Mouse (Mus musculus) MEL (cell line): Measurements from ENCODE around the gene H2afv. TPM values are rescaled to one million over a fixed set of nuclear protein-coding genes. Genes with fewer than 3 reads are reported as not detected.

Experiments used
- DNase-seq: peaks from one replicate; pipeline ENCODE4 v3.0.0; 2011; ENCODE audit warnings: low read depth, low spot score
- H3K27ac ChIP-seq: 2 replicates; pipeline ENCODE4 v1.5.1; 2012; ENCODE audit warnings: low read depth, mild to moderate bottlenecking, control low read depth, low read length, moderate library complexity; ENCODE audit not compliant: control insufficient read depth
- H3K27me3 ChIP-seq, 2 experiments: fragments of 150-350 bp in 1 of 2; sonication (generic) in 1 of 2; 2 replicates each; pipeline ENCODE4 v1.6.1; 2012; ENCODE audit warnings: low read length in 2 of 2, mild to moderate bottlenecking in 2 of 2, improper control_type of control experiment in 1 of 2, moderate library complexity in 1 of 2; ENCODE audit not compliant: insufficient read depth in 2 of 2, control insufficient read depth in 1 of 2
- H3K36me3 ChIP-seq, 2 experiments: 2 replicates each; pipeline ENCODE4 v1.6.1; 2012 to 2014; ENCODE audit warnings: low read length in 2 of 2, improper control_type of control experiment in 1 of 2, inconsistent platforms in 1 of 2, mild to moderate bottlenecking in 1 of 2; ENCODE audit not compliant: insufficient read depth in 2 of 2, control insufficient read depth in 1 of 2
- H3K4me1 ChIP-seq, 2 experiments: fragments of 150-350 bp in 1 of 2; sonication (generic) in 1 of 2; 2 replicates each; pipeline ENCODE4 v1.6.1; 2012; ENCODE audit warnings: low read length in 2 of 2, improper control_type of control experiment in 1 of 2, mild to moderate bottlenecking in 1 of 2; ENCODE audit not compliant: insufficient read depth in 2 of 2, control insufficient read depth in 1 of 2
- H3K4me3 ChIP-seq, 2 experiments: fragments of 150-350 bp in 1 of 2; sonication (generic) in 1 of 2; 2 replicates each; pipeline ENCODE4 v1.5.1; 2012; ENCODE audit warnings: low read depth in 2 of 2, low read length in 2 of 2, mild to moderate bottlenecking in 2 of 2, moderate library complexity in 2 of 2, control low read depth in 1 of 2, improper control_type of control experiment in 1 of 2; ENCODE audit not compliant: control insufficient read depth in 1 of 2, insufficient read depth in 1 of 2
- H3K79me2 ChIP-seq: 2 replicates; pipeline ENCODE4 v1.6.1; 2012; ENCODE audit warnings: mild to moderate bottlenecking, low read length, moderate library complexity; ENCODE audit not compliant: control insufficient read depth, poor library complexity, insufficient read depth
- H3K9ac ChIP-seq: 2 replicates; pipeline ENCODE4 v1.6.1; 2012; ENCODE audit warnings: low read depth, mild to moderate bottlenecking, control low read depth, low read length, moderate library complexity; ENCODE audit not compliant: control insufficient read depth, poor library complexity, severe bottlenecking
- H3K9me3 ChIP-seq: fragments of 150-350 bp; sonication (generic); replicated peaks from 2 replicates; pipeline ENCODE4 v1.6.1; 2012; ENCODE audit warnings: mild to moderate bottlenecking, low read length, improper control_type of control experiment, moderate library complexity; ENCODE audit not compliant: insufficient read depth
- CHD2 ChIP-seq: IDR thresholded peaks from 2 replicates; pipeline ENCODE4 v1.6.1; 2011; ENCODE audit warnings: low read length, improper control_type of control experiment
- CTCF ChIP-seq, 3 experiments: IDR thresholded peaks in 2 of 3; conservative IDR thresholded peaks in 1 of 3; 2 replicates each; pipeline ENCODE4 v1.5.1; 2011 to 2012; ENCODE audit warnings: low read length in 3 of 3, low read depth in 2 of 3, mild to moderate bottlenecking in 2 of 3, improper control_type of control experiment in 1 of 3, inconsistent platforms in 1 of 3, mixed read lengths in 1 of 3, moderate library complexity in 1 of 3; ENCODE audit not compliant: control insufficient read depth in 1 of 3, insufficient read depth in 1 of 3, poor library complexity in 1 of 3, severe bottlenecking in 1 of 3
- E2F4 ChIP-seq: IDR thresholded peaks from 2 replicates; pipeline ENCODE4 v1.6.1; 2011; ENCODE audit warnings: low read depth, low read length, improper control_type of control experiment, borderline replicate concordance
- ELF1 ChIP-seq: IDR thresholded peaks from 2 replicates; pipeline ENCODE4 v1.6.1; 2014; ENCODE audit warnings: low read depth, mild to moderate bottlenecking, inconsistent platforms, low read length, improper control_type of control experiment, moderate library complexity
- EP300 ChIP-seq, 2 experiments: IDR thresholded peaks; 2 replicates each; pipeline ENCODE4 v1.6.1; 2011; ENCODE audit warnings: improper control_type of control experiment in 2 of 2, low read length in 2 of 2, low read depth in 1 of 2, mild to moderate bottlenecking in 1 of 2
- GATA1 ChIP-seq: IDR thresholded peaks from 2 replicates; pipeline ENCODE4 v1.6.1; 2011; ENCODE audit warnings: low read depth, low read length, improper control_type of control experiment
- HCFC1 ChIP-seq: IDR thresholded peaks from 2 replicates; pipeline ENCODE4 v1.6.1; 2012; ENCODE audit warnings: low read depth, mild to moderate bottlenecking, inconsistent platforms, low read length, improper control_type of control experiment, moderate library complexity
- JUND ChIP-seq: IDR thresholded peaks from 2 replicates; pipeline ENCODE4 v1.6.1; 2011; ENCODE audit warnings: low read depth, mild to moderate bottlenecking, improper control_type of control experiment, low read length
- KAT2A ChIP-seq: conservative IDR thresholded peaks from 2 replicates; pipeline ENCODE4 v1.6.1; 2012; ENCODE audit warnings: low read depth, low read length, improper control_type of control experiment, inconsistent platforms
- MAFK ChIP-seq: IDR thresholded peaks from 2 replicates; pipeline ENCODE4 v1.6.1; 2011; ENCODE audit warnings: low read depth, mild to moderate bottlenecking, low read length, improper control_type of control experiment, borderline replicate concordance
- MAX ChIP-seq: IDR thresholded peaks from 2 replicates; pipeline ENCODE4 v1.6.1; 2011; ENCODE audit warnings: low read length, improper control_type of control experiment
- MAZ ChIP-seq: IDR thresholded peaks from 2 replicates; pipeline ENCODE4 v1.6.1; 2012; ENCODE audit warnings: low read depth, mild to moderate bottlenecking, inconsistent platforms, low read length, improper control_type of control experiment
- MEF2A ChIP-seq: IDR thresholded peaks from 2 replicates; pipeline ENCODE4 v1.6.1; 2014; ENCODE audit warnings: low read depth, mild to moderate bottlenecking, inconsistent platforms, low read length, improper control_type of control experiment; ENCODE audit not compliant: poor library complexity, insufficient replicate concordance, severe bottlenecking; ENCODE audit errors: extremely low read depth
- MXI1 ChIP-seq: IDR thresholded peaks from 2 replicates; pipeline ENCODE4 v1.6.1; 2011; ENCODE audit warnings: mild to moderate bottlenecking, low read depth, low read length, improper control_type of control experiment
- MYB ChIP-seq: IDR thresholded peaks from 2 replicates; pipeline ENCODE4 v1.6.1; 2011; ENCODE audit warnings: mild to moderate bottlenecking, low read depth, low read length, improper control_type of control experiment
- MYC ChIP-seq: IDR thresholded peaks from 2 replicates; pipeline ENCODE4 v1.6.1; 2011; ENCODE audit warnings: low read depth, mild to moderate bottlenecking, low read length, improper control_type of control experiment, moderate library complexity
- NRF1 ChIP-seq: IDR thresholded peaks from 2 replicates; pipeline ENCODE4 v1.6.1; 2014; ENCODE audit warnings: low read depth, mild to moderate bottlenecking, inconsistent platforms, low read length, improper control_type of control experiment, moderate library complexity; ENCODE audit not compliant: poor library complexity, insufficient read depth, severe bottlenecking
- POLR2A ChIP-seq, 2 experiments: IDR thresholded peaks; 2 replicates each; pipeline ENCODE4 v1.6.1; 2011 to 2012; ENCODE audit warnings: low read length in 2 of 2, mild to moderate bottlenecking in 2 of 2, control low read depth in 1 of 2, improper control_type of control experiment in 1 of 2, low read depth in 1 of 2, moderate library complexity in 1 of 2; ENCODE audit not compliant: control insufficient read depth in 1 of 2, insufficient read depth in 1 of 2, poor library complexity in 1 of 2
- POLR2AphosphoS2 ChIP-seq: IDR thresholded peaks from 2 replicates; pipeline ENCODE4 v1.6.1; 2011; ENCODE audit warnings: low read length, improper control_type of control experiment
- RCOR1 ChIP-seq: IDR thresholded peaks from 2 replicates; pipeline ENCODE4 v1.6.1; 2012; ENCODE audit warnings: low read depth, mild to moderate bottlenecking, inconsistent platforms, low read length, improper control_type of control experiment
- SIN3A ChIP-seq: IDR thresholded peaks from 2 replicates; pipeline ENCODE4 v1.6.1; 2012; ENCODE audit warnings: low read length, improper control_type of control experiment, inconsistent platforms
- SMC3 ChIP-seq: IDR thresholded peaks from 2 replicates; pipeline ENCODE4 v1.6.1; 2011; ENCODE audit warnings: low read depth, low read length, improper control_type of control experiment
- TAL1 ChIP-seq: IDR thresholded peaks from 2 replicates; pipeline ENCODE4 v1.6.1; 2012; ENCODE audit warnings: mild to moderate bottlenecking, inconsistent platforms, low read length, moderate library complexity, mixed read lengths
- TBP ChIP-seq: IDR thresholded peaks from 2 replicates; pipeline ENCODE4 v1.8.0; 2011; ENCODE audit warnings: low read depth, low read length, improper control_type of control experiment
- TCF12 ChIP-seq: IDR thresholded peaks from 2 replicates; pipeline ENCODE4 v1.6.1; 2014; ENCODE audit warnings: low read depth, mild to moderate bottlenecking, inconsistent platforms, low read length, improper control_type of control experiment, moderate library complexity
- UBTF ChIP-seq: IDR thresholded peaks from 2 replicates; pipeline ENCODE4 v1.6.1; 2012; ENCODE audit warnings: low read depth, mild to moderate bottlenecking, inconsistent platforms, low read length, improper control_type of control experiment, moderate library complexity, borderline replicate concordance; ENCODE audit not compliant: insufficient read depth
- USF1 ChIP-seq: IDR thresholded peaks from 2 replicates; pipeline ENCODE4 v1.6.1; 2014; ENCODE audit warnings: low read depth, mild to moderate bottlenecking, inconsistent platforms, low read length, improper control_type of control experiment, moderate library complexity
- ZKSCAN1 ChIP-seq: IDR thresholded peaks from 2 replicates; pipeline ENCODE4 v1.6.1; 2012; ENCODE audit warnings: low read depth, mild to moderate bottlenecking, inconsistent platforms, low read length, improper control_type of control experiment, moderate library complexity
- ZMIZ1 ChIP-seq: IDR thresholded peaks from 2 replicates; pipeline ENCODE4 v1.6.1; 2012; ENCODE audit warnings: low read depth, mild to moderate bottlenecking, inconsistent platforms, low read length, improper control_type of control experiment, moderate library complexity
- ZNF384 ChIP-seq: IDR thresholded peaks from 2 replicates; pipeline ENCODE4 v1.6.1; 2012; ENCODE audit warnings: low read depth, mild to moderate bottlenecking, inconsistent platforms, low read length, improper control_type of control experiment
- polyA plus RNA-seq, 2 experiments: library from polyadenylated mRNA; stranded (reverse) in 1 of 2; unstranded in 1 of 2; fragments of >175 nt in 1 of 2; fragments of >200 nt in 1 of 2; gene quantifications; 2 replicates each; pipeline versions ENCODE4 v1.2.1 to v1.2.4; 2012; ENCODE audit warnings: low replicate concordance in 2 of 2, low read depth in 1 of 2; ENCODE audit not compliant: insufficient read length in 2 of 2, insufficient read depth in 1 of 2, missing spikeins in 1 of 2
- total RNA-seq: library from RNA; depleted of rRNA; stranded (reverse); fragments of 300-350 nt; gene quantifications from 2 replicates; pipeline ENCODE4 v1.2.3, GENCODE M21; 2012

The H2afv gene
- total and polyA plus RNA-seq, 3 experiments, result 97.2 to 159 TPM; not detected in 1

DNA sequence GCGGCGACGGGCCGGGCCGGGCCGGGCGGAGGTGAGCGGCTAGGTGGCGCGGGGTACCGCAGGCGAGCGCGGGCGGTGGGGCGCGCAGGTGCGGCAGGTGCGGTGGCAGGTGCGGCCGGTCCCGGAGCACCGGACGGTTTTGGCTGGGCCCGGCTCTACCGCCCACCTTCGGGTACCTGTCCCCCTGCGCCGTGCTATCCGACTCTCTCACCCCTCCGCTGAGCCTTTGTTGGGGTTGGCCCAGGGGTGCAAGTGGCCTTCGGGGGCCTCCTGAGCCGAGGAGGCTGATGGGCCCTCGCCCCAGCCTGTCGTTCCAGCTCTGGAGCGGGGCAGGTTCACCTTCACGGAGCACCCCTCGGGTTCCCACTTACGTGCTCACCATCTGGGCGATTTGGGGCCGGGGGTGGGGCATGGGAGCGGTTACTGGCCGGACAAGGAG, 54.7 kb downstream of the H2afv start:
- peaks cover 0 to 32% of the 10 kb centered on the region in 2 experiments; a peak in 2 of 4 replicates for H3K36me3 ChIP-seq
- no peaks in the 10 kb centered on the region for H3K9me3 ChIP-seq
- H3K4me3 ChIP-seq, result peak overlapping the region; percentile 94 to 99
- DNase-seq, result peak; percentile 58
- peak overlapping the region; percentile 74 for H3K9ac ChIP-seq
- H3K27ac ChIP-seq, result no peak overlapping the region
- peaks cover 35% of the 10 kb centered on the region for H3K79me2 ChIP-seq
- H3K27me3 ChIP-seq, result no peaks in the 10 kb centered on the region
- TF ChIP-seq POLR2A (IDR thresholded peaks at IDR 0.05; ENCODE audit: control insufficient read depth in 1 of 2, insufficient read depth in 1 of 2, low read depth in 1 of 2, low read length in 2 of 2, poor library complexity in 1 of 2) (no peak; a peak in 1 of 4 replicates), TCF12 (0 out of 2 replicates have a peak, but pooled peaks have one; percentile 7)
- peaks cover 10 to 28% of the 10 kb centered on the region in 2 experiments for H3K4me1 ChIP-seq

DNA sequence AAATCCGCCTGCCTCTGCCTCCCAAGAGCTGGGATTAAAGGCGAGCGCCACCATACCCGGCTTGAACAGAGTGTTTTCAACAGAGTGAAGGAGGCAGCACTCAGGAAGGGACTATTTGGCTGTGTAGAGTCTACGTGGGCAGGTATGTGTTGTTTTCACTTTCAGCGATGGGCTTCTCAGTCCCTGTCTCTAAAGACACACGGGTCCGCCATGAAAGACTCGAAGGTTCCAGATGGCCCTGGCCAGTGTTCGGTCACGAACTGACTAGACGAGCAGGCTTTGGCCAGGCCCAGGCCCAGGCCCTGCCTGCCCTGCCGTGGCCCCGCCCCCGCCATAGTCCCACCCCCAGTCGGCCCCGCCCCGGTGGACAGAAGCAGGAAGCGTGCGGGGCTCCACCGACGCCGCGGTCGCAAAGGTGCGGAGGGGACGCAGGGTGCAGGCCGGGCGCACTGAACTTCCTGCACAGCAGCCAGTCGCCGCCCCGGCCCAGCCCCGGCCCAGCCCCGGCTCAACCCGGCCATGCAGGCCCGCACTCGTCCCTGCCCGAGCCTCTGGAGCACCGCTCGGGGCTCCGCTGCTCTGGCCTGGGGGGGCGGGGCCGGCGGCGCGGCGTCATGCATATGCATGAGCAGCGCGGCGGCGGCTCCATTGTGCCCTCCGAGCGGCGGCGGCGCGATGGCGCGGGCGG, 55.4 kb downstream of the H2afv start, which contains the start of gene Zmiz2:
Gene Zmiz2, plus strand, starts transcription at position 349 of the 688 bp plus-strand sequence.
- DNase-seq, result peak; percentile 96
- Histone ChIP-seq H3K9me3 (no peaks in the 10 kb centered on the region), H3K4me1 (peaks cover 10 to 28% of the 10 kb centered on the region in 2 experiments), H3K9ac (peak within 1 kb of the TSS; percentile 74), H3K27me3 (no peaks in the 10 kb centered on the region), H3K4me3 (peak within 1 kb of the TSS; percentile 94 to 99), H3K79me2 (peaks cover 32% of the 10 kb centered on the region), H3K27ac (peak within 1 kb of the TSS; percentile 78), H3K36me3 (peaks cover 0 to 32% of the 10 kb centered on the region in 2 experiments; a peak in 2 of 4 replicates)
- TF ChIP-seq JUND (no peak), CTCF (IDR thresholded peaks at IDR 0.05 in 2 of 3, conservative IDR thresholded peaks at IDR 0.05 in 1 of 3; ENCODE audit: control insufficient read depth in 1 of 3, insufficient read depth in 1 of 3, low read depth in 2 of 3, low read length in 3 of 3, poor library complexity in 1 of 3, severe bottlenecking in 1 of 3) (no peak), RCOR1 (no peak), EP300 (IDR thresholded peaks at IDR 0.05; ENCODE audit: low read depth in 1 of 2, low read length in 2 of 2) (no peak), UBTF (0 out of 2 replicates have a peak, but pooled peaks have one; percentile 42), HCFC1 (peak; percentile 81), ZKSCAN1 (no peak), TCF12 (no peak), KAT2A (no peak), POLR2A (IDR thresholded peaks at IDR 0.05; ENCODE audit: control insufficient read depth in 1 of 2, insufficient read depth in 1 of 2, low read depth in 1 of 2, low read length in 2 of 2, poor library complexity in 1 of 2) (peak; percentile 84 to 93), SIN3A (peak; percentile 69), ELF1 (peak; percentile 90), ZNF384 (peak; percentile 48; the same call in 1 of the 2 replicates), USF1 (no peak), E2F4 (no peak), MXI1 (peak; percentile 54; the same call in 1 of the 2 replicates), MAZ (peak; percentile 59; the same call in 1 of the 2 replicates), MYC (no peak), TBP (peak; percentile 93), CHD2 (no peak), MYB (peak; percentile 71), MAX (no peak; the same call in 1 of the 2 replicates), GATA1 (no peak), POLR2AphosphoS2 (peak; percentile 93), MAFK (no peak), TAL1 (no peak), NRF1 (peak; percentile 41; the same call in 1 of the 2 replicates), ZMIZ1 (peak; percentile 91), SMC3 (no peak), MEF2A (no peak)
